Mouse (Mus musculus) neural tube, embryonic 10.5 days (tissue): ENCODE measurements around the gene Rad23a.
A peak's percentile ranks its signal among the peaks of the same experiment; 100 is the strongest.
"Not testable (repeated sequence)": the region's sequence is repeated elsewhere in the genome, so short reads cannot be mapped to it uniquely, and the experiment has no call there.

Experiments
- DNase-seq: peaks from one replicate; pipeline ENCODE4 v3.0.0-alpha.2; 2017; ENCODE audit warnings: low spot score; ENCODE audit errors: extremely low spot score

Gene Rad23a

GRCm38 (mm10) chr8:84841514-84841913 lies 1.0 kb upstream of the Rad23a start:
- no peak for DNase-seq

- no peak for DNase-seq
These were observed 604 bp downstream of the Rad23a start for GRCm38 (mm10) chr8:84839875-84840247.

GRCm38 (mm10) chr8:84839411-84839810 lies 1.1 kb downstream of the Rad23a start:
- DNase-seq: no peak

GRCm38 (mm10) chr8:84838513-84838912 lies 2.0 kb downstream of the Rad23a start:
- DNase-seq: no peak

- no peak for DNase-seq
These were observed 2.5 kb downstream of the Rad23a start for GRCm38 (mm10) chr8:84837912-84838470.

GRCm38 (mm10) chr8:84837149-84837911 lies 3.1 kb downstream of the Rad23a start:
- peak; percentile 61 for DNase-seq

- DNase-seq: no peak
These were observed 5.3 kb downstream of the Rad23a start for GRCm38 (mm10) chr8:84834866-84835855.

- no peak for DNase-seq
These were observed 6.2 kb downstream of the Rad23a start for GRCm38 (mm10) chr8:84834002-84834865.

GRCm38 (mm10) chr8:84832759-84833742 lies 7.4 kb downstream of the Rad23a start:
- no peak for DNase-seq

- peak; percentile 90 for DNase-seq
These were observed 8.3 kb downstream of the Rad23a start for GRCm38 (mm10) chr8:84832034-84832717.

GRCm38 (mm10) chr8:84831490-84831889 lies 9.0 kb downstream of the Rad23a start, which contains the start of gene Gadd45gip1:
Gadd45gip1 (plus strand) TSS chr8:84831522.
- no peak for DNase-seq

GRCm38 (mm10) chr8:84826518-84826917 lies 13.9 kb downstream of the Rad23a start:
- not testable (repeated sequence) for DNase-seq

- DNase-seq: no peak
These were observed 14.8 kb downstream of the Rad23a start for GRCm38 (mm10) chr8:84825636-84826035.

GRCm38 (mm10) chr8:84823653-84824052 lies 16.8 kb downstream of the Rad23a start:
- DNase-seq: peak; percentile 73

- no peak for DNase-seq
These were observed 17.7 kb downstream of the Rad23a start, which contains the start of gene Dand5 for GRCm38 (mm10) chr8:84822723-84823122. Dand5 (minus strand) TSS chr8:84822823.

GRCm38 (mm10) chr8:84816117-84816516 lies 24.3 kb downstream of the Rad23a start:
- no peak for DNase-seq

GRCm38 (mm10) chr8:84815547-84815946 lies 24.9 kb downstream of the Rad23a start:
- peak; percentile 95 for DNase-seq

- DNase-seq: no peak
These were observed 25.7 kb downstream of the Rad23a start for GRCm38 (mm10) chr8:84814555-84815441.
